Mouse (Mus musculus) mesoderm, embryonic 11.5 days (tissue): ENCODE measurements around the gene Tomt.
A peak's percentile ranks its signal among the peaks of the same experiment; 100 is the strongest.
"Not testable (repeated sequence)": the region's sequence is repeated elsewhere in the genome, so short reads cannot be mapped to it uniquely, and the experiment has no call there.

ENCODE experiments used
- DNase-seq: peaks from one replicate; pipeline ENCODE4 v3.0.0-alpha.2; 2012; ENCODE audit warnings: low read depth, low spot score

Gene Tomt

GRCm38 (mm10) chr7:101906287-101906681 lies at the start of gene Tomt:
TSS of gene Tomt (minus strand) at chr7:101906359.
- DNase-seq = no peak

GRCm38 (mm10) chr7:101955862-101956261 lies 49.7 kb upstream of the Tomt start:
- DNase-seq = no peak

GRCm38 (mm10) chr7:101955276-101955675 lies 49.1 kb upstream of the Tomt start:
- DNase-seq = no peak

- no peak for DNase-seq
Observed at GRCm38 (mm10) chr7:101954163-101954562, 48.0 kb upstream of the Tomt start.

- no peak for DNase-seq
Observed at GRCm38 (mm10) chr7:101952098-101952497, 45.9 kb upstream of the Tomt start.

- DNase-seq = no peak
Observed at GRCm38 (mm10) chr7:101951648-101952047, 45.5 kb upstream of the Tomt start.

GRCm38 (mm10) chr7:101949008-101949407 lies 42.8 kb upstream of the Tomt start:
- not testable (repeated sequence) for DNase-seq

- no peak for DNase-seq
Observed at GRCm38 (mm10) chr7:101939758-101940157, 33.6 kb upstream of the Tomt start.

GRCm38 (mm10) chr7:101938348-101938747 lies 32.2 kb upstream of the Tomt start:
- DNase-seq = no peak

- DNase-seq = no peak
Observed at GRCm38 (mm10) chr7:101937569-101937968, 31.4 kb upstream of the Tomt start.

GRCm38 (mm10) chr7:101936996-101937395 lies 30.8 kb upstream of the Tomt start:
- no peak for DNase-seq

- DNase-seq = no peak
Observed at GRCm38 (mm10) chr7:101935957-101936356, 29.8 kb upstream of the Tomt start.

- peak; percentile 96 for DNase-seq
Observed at GRCm38 (mm10) chr7:101933751-101934240, 27.6 kb upstream of the Tomt start, which contains the start of the genes Lrrc51 and Numa1. TSS of gene Lrrc51 (minus strand) at chr7:101933895. TSS of gene Numa1 (plus strand) at chr7:101934111.

- DNase-seq = peak; percentile 37
Observed at GRCm38 (mm10) chr7:101933300-101933699, 27.1 kb upstream of the Tomt start.

GRCm38 (mm10) chr7:101932551-101932950 lies 26.4 kb upstream of the Tomt start:
- DNase-seq = no peak

- no peak for DNase-seq
Observed at GRCm38 (mm10) chr7:101928093-101928492, 21.9 kb upstream of the Tomt start.

- not testable (repeated sequence) for DNase-seq
Observed at GRCm38 (mm10) chr7:101925892-101926291, 19.7 kb upstream of the Tomt start.

GRCm38 (mm10) chr7:101918071-101918470 lies 11.9 kb upstream of the Tomt start:
- DNase-seq = peak; percentile 66

GRCm38 (mm10) chr7:101911982-101912381 lies 5.8 kb upstream of the Tomt start:
- DNase-seq = peak; percentile 22

- DNase-seq = no peak
Observed at GRCm38 (mm10) chr7:101910138-101910537, 4.0 kb upstream of the Tomt start.

GRCm38 (mm10) chr7:101908367-101908766 lies 2.2 kb upstream of the Tomt start:
- no peak for DNase-seq

- DNase-seq = no peak
Observed at GRCm38 (mm10) chr7:101906696-101907095, 537 bp upstream of the Tomt start.

GRCm38 (mm10) chr7:101905561-101906286 lies 435 bp downstream of the Tomt start, which contains the start of gene Lamtor1:
TSS of gene Lamtor1 (plus strand) at chr7:101905904.
- peak; percentile 99 for DNase-seq
